Mouse (Mus musculus) adrenal gland, postnatal 10 days (tissue): ENCODE data around the gene Kpna7. TPM values are rescaled to one million over a fixed set of nuclear protein-coding genes. Genes with fewer than 3 reads are reported as not detected.
A peak's percentile ranks its signal among the peaks of the same experiment; 100 is the strongest.
"Not testable (repeated sequence)": the region's sequence is repeated elsewhere in the genome, so short reads cannot be mapped to it uniquely, and the experiment has no call there.

Experiments
- DNase-seq: peaks from one replicate; pipeline ENCODE4 v3.0.0; 2021; ENCODE audit warnings: mixed read lengths
- long read RNA-seq, 2 experiments: library from polyadenylated mRNA; stranded (forward); transcript quantifications; one replicate each; pipeline ENCODE4 v2.0.0; 2021
- total RNA-seq, 2 experiments: library from RNA; stranded (reverse); gene quantifications; 2 replicates each; pipeline ENCODE4 v1.2.3; 2021

The Kpna7 gene
- not detected for total RNA-seq
- long read RNA-seq, experiment 1, result 0 reads
- long read RNA-seq, experiment 2, result 0 reads

GRCm38 (mm10) chr5:145083632-145084451 lies at the start of gene Kpna7, which contains the start of gene Arpc1a:
TSS of gene Kpna7 (minus strand) at chr5:145084030.
TSS of gene Arpc1a (plus strand) at chr5:145083830.
- DNase-seq, result peak; percentile 97

- not testable (repeated sequence) for DNase-seq
Measured at GRCm38 (mm10) chr5:145133275-145133674, 49.4 kb upstream of the Kpna7 start.

DNA sequence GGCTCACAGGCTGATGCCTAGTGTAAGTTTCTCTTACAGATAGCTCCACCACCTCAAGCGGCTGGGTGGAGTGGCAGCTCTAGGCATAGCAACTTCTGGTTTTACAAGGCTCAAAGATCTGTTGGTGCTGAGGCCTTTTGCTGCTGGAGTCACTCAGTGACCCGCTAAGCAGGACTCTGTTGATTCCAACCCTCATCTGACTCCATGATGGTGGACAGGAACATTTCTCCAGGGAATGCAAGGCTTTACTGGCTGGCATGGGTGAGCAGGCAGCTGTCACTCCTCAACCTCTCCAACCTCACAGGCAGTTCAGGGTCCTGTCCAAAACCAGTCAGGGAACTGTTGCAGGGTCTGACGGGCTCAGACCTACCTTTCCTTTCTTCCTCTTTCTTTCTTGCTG lies 47.2 kb upstream of the Kpna7 start:
- no peak for DNase-seq

- peak; percentile 50 for DNase-seq
Measured at GRCm38 (mm10) chr5:145130191-145130590, 46.4 kb upstream of the Kpna7 start.

DNA sequence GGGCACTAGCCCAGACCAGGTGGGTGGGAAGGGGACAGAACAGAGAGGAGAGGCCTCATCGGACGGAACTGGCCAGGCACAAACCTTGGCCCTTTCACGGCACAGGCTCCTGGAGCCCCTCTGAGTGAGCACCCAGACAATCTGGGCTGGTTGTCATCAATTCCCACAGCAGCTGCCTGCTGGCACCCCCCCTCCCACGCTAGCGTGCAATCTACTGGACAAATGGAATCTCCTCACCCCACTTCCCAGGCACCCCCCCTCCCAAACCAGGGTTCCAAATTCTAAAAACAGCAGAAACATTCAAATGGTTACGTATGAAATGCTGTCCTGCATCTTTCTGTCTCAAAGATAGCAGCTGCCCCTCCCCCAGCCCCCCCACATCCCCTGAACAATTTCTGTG lies 45.9 kb upstream of the Kpna7 start:
- DNase-seq, result not testable (repeated sequence)

GRCm38 (mm10) chr5:145129124-145129523 lies 45.3 kb upstream of the Kpna7 start:
- DNase-seq, result peak; percentile 69

GRCm38 (mm10) chr5:145126580-145126979 lies 42.8 kb upstream of the Kpna7 start:
- no peak for DNase-seq

DNA sequence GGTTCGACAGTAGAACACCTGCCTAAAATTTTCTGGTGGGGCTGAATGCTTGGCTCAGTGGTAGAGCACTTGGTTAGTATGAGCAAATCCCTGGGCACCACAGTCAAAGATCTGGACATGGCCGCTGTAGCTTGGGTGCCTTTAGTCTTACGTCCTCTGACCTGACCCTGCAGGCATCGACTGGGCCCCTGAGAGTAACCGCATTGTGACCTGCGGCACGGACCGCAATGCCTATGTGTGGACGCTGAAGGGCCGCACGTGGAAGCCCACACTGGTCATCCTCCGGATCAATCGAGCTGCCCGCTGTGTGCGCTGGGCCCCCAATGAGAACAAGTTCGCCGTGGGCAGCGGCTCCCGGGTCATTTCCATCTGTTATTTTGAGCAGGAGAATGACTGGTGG lies 39.6 kb upstream of the Kpna7 start:
- no peak for DNase-seq

GRCm38 (mm10) chr5:145120921-145121320 lies 37.1 kb upstream of the Kpna7 start:
- DNase-seq, result peak; percentile 42

- DNase-seq, result no peak
Measured at GRCm38 (mm10) chr5:145119385-145119784, 35.6 kb upstream of the Kpna7 start.

GRCm38 (mm10) chr5:145118461-145118860 lies 34.6 kb upstream of the Kpna7 start:
- no peak for DNase-seq

GRCm38 (mm10) chr5:145118005-145118404 lies 34.2 kb upstream of the Kpna7 start:
- peak; percentile 36 for DNase-seq

- DNase-seq, result peak; percentile 87
Measured at GRCm38 (mm10) chr5:145116916-145117315, 33.1 kb upstream of the Kpna7 start.

DNA sequence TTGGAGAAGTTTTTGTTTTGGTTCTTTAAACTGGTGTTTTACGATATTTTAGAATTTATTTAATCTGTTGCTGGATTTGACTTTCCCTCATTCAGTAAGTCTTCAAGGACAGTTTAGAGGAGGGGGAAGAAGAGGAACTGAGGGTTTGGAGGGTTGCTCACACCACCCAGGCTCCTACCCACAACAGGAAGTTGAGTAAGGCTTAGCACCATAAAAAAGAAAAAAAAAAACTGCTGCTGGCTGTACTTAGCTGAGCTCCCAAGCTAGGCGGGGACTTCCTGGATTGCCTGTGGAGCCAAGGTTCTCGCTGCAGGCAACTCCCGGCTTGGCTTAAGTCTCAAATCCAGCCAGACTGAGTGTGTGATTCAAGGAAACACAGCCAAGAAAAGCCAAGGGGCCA lies 32.5 kb upstream of the Kpna7 start:
- DNase-seq, result peak; percentile 76

- DNase-seq, result no peak
Measured at GRCm38 (mm10) chr5:145115736-145116135, 31.9 kb upstream of the Kpna7 start.

DNA sequence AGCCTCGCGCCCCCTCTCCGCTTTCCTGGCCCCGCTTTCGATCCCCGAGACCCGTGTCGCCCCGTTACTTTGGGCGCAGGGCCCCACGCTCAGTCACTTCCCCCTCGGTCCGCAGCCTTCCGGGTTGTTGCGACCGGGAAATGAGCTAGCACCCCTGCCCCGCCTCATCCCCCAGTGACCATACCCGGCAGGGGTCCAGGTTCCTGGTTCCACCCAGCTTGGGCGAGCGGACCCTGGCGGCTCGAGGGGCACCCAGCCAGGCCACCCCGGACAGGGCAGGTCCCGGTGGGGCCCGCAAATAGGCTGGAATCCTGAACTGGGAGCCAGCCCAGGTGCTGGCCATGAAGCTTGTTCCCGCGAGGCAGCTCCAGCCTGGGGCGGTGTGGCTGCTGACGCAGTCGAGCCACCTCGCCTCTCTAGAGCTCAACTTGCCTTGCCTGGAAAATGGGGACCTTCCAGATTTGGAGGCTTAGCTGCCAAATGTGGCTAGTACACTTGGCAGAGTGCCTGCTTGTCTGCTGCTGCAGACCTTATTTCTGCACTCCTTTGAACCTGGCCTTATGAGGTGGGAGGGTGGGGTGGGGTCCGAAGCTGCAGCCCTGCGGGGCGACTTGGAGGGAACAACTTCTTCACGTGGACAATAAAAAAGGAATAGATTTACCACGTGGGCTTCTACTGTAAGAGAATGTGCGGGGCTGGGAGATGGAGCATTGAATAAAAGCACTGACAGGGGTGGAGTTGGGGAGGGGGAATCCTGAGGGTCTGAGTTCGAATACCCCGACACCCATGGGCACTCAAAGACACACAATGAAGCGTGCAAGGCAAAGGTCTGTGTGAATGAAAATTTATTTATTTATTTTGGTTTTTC lies 31.0 kb upstream of the Kpna7 start:
- peak; percentile 82 for DNase-seq

DNA sequence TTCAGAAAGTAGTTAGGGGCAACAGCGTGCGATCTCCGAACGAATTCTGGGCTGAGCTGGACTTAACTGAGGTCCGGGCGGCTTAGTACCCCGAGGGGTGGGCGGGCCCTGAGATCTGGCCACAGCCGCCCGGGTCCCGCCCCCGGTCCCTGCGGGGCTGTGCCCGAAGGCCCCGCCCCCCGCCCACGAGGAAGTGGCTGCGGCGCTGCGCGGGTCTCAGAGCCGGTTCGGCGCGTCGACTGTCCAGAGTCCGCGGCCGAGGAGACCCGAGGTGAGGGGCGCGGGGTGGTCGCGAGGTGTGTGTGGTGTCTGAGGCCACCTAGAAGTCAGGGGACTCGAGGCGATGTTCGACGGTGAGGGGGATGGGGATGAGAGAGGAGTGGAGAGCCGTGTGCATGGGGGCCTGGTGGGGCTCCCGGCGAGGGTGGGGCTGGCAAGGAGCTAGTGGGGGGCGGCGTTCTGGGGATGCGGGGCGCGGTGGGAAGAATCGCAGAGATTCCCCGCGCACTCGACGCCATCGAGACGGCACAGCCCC lies 30.3 kb upstream of the Kpna7 start, which contains the start of gene Arpc1b:
Arpc1b (plus strand) TSS at position 145 of the 535 bp plus-strand sequence.
- DNase-seq, result peak; percentile 90

GRCm38 (mm10) chr5:145113416-145113815 lies 29.6 kb upstream of the Kpna7 start:
- no peak for DNase-seq

GRCm38 (mm10) chr5:145112566-145112965 lies 28.7 kb upstream of the Kpna7 start:
- peak; percentile 43 for DNase-seq

- DNase-seq, result no peak
Measured at GRCm38 (mm10) chr5:145110401-145110800, 26.6 kb upstream of the Kpna7 start.

DNA sequence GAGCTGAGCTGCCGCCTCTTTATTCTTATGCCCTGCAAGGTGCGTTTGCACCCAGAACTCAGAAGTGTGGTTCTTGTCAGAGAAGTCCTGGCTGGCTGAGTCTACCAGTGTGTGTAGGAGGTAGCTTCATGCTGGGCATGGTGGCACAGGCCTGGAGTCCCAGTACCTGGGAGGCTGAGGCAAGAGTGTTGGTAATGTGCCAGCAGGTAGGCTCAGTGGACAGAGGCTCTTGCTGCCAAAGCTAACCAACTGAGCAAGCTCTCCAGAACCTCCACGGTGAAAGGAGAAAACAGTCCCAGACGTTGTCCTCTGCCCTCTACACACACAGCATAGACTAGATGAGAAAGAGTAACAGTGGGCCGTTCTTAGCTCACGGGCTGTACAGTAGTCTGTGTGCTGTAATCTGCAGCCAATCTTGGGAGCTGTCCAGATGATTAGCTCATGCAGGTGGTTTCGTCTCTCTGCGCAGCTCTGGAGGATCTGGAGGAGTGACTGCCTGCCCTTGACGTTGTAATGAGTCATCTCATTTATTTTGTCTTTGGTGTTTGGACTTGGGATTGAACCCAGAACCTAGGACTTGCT lies 22.0 kb upstream of the Kpna7 start:
- peak; percentile 42 for DNase-seq

DNA sequence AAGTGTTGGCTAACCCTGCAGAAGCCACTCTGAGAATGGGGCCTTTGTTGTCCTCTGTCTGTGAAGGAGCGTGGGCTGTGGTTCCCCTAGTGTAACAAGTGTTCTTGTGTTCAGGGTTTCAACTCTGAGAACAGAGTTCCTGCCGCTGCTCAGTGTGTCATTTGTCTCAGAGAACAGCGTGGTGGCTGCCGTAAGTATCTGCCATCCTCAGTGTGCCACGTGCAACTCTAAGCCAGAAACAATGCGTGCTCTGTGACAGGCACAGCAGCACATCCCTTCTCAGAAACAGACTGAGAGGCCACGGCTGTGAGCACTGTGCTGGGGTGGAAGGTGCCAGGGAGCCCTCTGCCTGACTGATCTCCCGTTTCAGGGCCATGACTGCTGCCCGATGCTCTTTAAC lies 20.5 kb upstream of the Kpna7 start:
- DNase-seq, result no peak
